Mouse (Mus musculus) right cerebral cortex, adult 18-20 months (tissue): ENCODE measurements around the gene Lce3c.

ENCODE experiments used
- DNase-seq: peaks from one replicate; pipeline ENCODE4 v3.0.0; 2022; ENCODE audit warnings: mixed read lengths

Gene Lce3c

DNA sequence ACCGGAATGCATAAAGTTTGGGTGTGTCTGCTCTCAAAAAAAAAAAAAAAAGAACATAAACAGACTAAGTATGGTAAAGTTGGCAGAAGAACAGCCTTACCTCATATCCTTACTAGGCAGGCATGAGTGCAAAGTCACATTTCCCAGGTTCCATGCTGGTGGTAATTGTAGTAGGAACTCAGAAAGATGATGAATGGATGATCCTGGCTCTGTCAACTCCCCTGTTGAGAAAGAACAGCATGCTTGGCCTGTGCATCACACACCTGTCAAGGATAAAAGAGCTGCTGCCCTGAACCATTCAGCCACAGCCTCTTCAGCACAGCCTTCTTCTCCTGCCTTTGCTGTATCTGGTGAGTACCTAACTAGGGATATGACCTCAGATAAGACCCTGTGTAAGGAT, at the start of gene Lce3c:
TSS of gene Lce3c (plus strand) at position 301 of the 400 bp plus-strand sequence.
- DNase-seq = no peak

DNA sequence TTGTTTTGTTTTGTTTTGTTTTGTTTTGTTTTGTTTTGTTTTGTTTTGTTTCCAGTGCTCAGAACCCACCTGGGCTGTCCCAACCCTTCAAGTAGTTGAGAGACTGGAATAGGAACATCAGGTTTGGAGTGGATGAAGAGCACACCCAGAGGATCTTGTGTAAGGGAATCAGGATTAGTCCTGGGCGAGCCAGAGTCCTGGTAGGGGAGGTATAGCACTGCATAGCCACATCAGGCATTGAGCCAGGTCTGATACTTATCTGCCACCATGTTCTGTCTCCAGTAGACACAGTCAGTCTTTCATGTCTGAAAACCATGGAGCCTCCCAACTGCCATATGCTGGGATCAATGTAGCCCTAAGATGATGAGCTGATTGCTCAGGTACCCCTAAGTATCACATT, 49.8 kb upstream of the Lce3c start:
- DNase-seq = no peak

DNA sequence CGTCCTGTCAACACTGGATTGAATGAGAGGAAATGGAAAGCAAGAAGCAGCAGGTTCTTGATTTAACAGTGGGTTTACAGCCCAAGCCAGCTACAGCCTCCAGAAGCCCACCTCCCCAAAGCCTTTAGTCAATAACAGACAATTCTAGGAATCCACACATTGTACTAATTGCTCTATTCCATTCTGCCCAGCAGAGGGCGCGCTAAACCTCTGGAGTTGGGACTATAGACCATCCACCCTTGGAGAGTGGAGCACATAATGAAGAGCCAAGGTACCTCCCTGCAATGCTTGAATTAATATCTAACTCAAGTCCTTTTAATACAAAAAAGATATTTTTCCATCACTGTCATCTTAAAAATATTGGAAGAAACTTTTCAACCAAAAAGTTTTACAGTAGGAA, 41.3 kb upstream of the Lce3c start:
- peak; percentile 17 for DNase-seq

DNA sequence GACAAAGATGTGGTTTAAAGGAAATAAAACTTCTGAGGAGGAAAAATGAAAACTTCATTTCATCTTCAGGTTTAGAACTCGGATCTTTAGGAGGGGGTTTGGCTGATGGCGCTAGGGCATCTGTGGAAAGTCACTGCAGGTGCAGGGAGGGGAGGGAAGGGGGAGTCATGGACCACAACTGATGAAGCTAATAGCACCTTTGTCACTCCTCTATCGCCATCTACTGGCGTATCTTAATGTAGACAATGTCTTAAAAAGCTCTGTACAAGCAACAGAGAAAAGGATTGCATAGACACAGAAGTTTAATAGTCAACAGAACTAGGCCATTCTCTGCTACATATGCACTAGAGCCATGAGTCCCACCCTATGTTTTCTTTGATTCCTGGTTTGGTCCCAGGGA, 40.6 kb upstream of the Lce3c start:
- no peak for DNase-seq

DNA sequence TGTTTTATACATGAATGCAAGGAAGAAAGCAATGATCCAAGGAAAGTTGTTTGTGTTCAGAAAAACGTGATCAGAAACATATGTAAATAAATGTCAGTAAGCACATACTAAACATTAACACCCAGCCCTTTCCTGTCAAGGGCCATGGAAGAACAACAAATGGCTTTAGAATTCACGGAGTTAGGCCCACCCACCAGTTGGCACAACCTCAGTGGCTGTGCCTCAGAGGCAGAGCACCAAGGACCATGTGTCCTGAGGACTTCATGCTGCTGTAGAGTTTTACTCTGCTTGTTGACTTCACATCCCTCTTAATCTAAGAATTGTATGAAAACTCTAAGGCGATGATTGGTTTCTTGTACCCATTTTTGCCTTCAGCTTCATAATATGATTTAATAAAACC, 39.1 kb upstream of the Lce3c start:
- DNase-seq = no peak

DNA sequence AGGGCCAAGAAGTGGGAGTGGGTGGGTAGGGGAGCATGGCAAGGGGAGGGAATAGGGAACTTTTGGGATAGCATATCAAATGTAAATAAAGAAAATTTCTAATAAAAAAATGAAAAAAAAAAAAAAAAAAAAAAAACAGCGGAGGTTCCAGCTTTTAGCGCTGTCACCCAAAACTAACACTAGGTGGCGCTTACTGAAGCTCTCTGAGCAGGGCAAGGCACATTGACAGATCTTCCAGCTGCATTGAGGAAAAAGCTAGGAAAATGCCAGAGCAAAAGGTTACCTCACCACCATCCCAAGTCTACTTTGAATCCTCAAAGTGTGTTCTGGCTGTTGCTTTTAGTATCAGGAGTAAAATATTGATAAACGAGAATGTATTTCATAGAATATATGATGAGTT, 36.7 kb upstream of the Lce3c start:
- peak; percentile 2 for DNase-seq

DNA sequence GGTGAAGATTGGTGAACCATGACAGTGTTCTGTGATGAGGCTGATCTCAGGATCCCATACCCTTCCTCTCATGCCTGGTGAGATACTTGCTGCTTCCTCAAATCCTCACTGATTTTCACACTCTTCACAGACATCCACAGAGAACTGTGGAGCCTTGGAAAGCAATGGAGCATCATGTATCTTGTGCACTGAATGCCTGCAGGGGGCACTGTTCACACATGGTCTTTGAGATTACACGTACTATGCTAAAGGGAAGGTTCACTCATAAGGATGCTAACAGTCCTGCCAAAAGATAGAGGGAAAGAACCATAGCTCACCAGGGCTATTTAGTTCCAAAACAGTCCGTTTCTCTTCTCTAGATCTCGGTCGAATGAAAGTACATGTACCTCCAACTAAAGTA, 23.9 kb upstream of the Lce3c start:
- peak; percentile 32 for DNase-seq

DNA sequence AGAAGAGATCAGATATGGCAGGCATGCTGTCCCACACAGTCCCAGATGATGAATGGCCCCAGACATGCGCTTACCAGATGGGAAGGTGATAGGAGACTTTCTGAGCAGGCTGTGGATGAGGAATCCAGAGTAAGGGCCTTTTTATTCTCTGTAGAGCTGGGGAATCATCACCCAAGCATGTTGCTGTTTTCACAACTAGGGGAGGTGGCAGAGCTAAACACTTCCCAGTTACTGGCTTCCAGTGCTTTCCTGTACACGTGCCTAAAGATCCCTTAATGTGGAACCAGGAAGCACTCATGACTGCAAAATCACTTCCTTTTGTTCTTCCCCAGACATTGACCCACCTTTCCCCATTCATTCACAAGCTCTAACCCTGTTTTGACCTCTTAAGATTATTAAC, 18.2 kb upstream of the Lce3c start, which contains the start of gene Lce3a:
TSS of gene Lce3a (minus strand) at position 101 of the 400 bp plus-strand sequence.
- no peak for DNase-seq

DNA sequence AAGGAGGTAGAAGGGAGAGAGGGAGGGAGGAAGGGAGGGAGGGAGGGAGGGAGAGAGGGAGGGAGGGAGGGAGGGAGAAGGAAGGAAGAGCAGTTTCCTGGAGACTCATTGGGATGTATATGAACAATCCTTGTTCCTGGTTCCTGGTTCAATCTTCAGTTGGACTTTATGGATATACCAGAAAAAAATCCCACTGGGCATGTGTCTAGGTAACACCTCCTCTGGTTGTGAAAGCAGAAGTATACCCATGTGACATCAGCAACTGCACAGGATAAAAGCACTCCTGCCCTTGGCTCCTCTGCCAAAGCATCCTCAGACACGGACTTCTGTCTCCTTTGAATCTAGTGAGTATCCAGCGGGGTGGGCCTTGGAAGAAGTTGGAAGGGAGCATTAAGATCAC, 11.6 kb upstream of the Lce3c start, which contains the start of gene Lce3b:
TSS of gene Lce3b (plus strand) at position 301 of the 400 bp plus-strand sequence.
- no peak for DNase-seq

DNA sequence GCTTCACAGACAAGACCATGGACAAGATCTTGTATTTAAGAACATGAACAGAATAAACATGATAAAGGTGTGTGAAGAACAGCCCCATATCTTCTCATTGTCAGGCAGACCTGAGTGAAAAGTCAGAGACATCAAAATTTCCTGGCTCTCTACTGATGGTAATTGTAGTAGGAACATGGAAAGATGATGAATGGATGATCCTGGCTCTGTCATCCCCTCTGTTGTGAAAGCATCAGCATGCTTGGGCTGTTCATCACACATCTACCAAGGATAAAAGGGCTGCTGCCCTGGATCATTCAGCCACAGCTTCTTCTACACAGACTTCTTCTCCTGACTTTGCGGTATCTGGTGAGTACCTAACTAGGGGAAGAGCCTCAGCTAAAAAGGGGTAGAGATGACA, 12.8 kb downstream of the Lce3c start, which contains the start of gene Lce3d:
TSS of gene Lce3d (plus strand) at position 301 of the 400 bp plus-strand sequence.
- no peak for DNase-seq

DNA sequence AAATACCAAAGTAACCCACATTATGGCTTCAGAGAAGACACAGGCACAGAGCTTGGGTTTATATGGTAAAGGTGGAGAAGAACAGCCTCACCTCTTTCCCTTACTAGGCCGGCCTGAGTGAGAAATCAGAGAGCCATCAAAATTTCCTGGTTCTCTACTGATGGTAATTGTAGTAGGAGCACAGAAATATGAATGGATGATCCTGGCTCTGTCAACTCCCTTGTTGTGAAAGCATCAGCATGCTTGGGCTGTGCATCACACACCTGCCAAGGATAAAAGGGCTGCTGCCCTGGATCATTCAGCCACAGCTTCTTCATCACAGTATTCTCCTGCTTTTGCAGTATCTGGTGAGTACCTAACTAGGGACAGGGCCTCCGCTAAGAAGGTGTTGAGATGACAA, 22.5 kb downstream of the Lce3c start, which contains the start of gene Lce3e:
TSS of gene Lce3e (plus strand) at position 301 of the 400 bp plus-strand sequence.
- no peak for DNase-seq

DNA sequence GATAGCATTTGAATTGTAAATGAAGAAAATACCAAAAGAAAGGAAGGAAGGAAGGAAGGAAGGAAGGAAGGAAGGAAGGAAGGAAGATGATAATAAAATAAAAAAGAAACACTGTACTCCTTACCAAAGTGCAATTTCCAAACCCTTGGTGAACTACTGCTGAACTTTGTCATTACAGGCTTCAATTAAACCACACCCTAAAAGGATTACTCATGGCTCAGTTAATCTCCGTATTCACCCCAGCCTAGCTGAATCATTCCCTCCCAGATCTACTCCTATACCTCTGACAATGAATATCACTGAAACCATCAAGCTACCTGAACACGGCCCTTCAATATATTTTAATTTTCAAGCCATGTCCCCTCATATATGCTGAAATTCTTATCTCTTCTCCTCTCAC, 34.2 kb downstream of the Lce3c start:
- DNase-seq = no peak

DNA sequence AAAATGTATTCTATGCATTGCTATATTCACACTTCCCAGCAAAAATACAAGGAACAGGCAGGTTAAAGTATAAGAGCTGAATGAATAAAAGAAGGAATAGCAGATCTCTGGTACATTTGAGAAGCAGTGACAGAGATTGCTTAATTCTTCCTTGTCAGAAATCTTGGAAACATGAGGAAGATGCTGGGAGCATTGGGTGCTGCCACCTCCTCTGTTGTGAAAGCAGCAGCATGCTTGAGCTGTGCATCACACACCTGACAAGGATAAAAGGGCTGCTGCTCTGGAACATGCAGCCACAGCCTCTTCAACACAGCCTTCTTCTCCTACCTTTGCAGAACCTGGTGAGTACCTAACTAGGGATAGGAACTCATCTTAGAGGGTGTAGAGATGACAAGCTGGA, 47.6 kb downstream of the Lce3c start, which contains the start of gene Lce3f:
TSS of gene Lce3f (plus strand) at position 301 of the 400 bp plus-strand sequence.
- DNase-seq = no peak
